Mouse (Mus musculus) heart, postnatal 0 days (tissue): Measurements from ENCODE around the gene Adgrg5.

ENCODE experiments used
- CTCF ChIP-seq: IDR thresholded peaks from 2 replicates; pipeline ENCODE4 v1.5.1; 2016; ENCODE audit warnings: antibody characterized with exemption, control low read depth, low read depth
- EP300 ChIP-seq: IDR thresholded peaks from 2 replicates; pipeline ENCODE4 v1.6.1; 2016; ENCODE audit warnings: antibody characterized with exemption, low read depth

DNA sequence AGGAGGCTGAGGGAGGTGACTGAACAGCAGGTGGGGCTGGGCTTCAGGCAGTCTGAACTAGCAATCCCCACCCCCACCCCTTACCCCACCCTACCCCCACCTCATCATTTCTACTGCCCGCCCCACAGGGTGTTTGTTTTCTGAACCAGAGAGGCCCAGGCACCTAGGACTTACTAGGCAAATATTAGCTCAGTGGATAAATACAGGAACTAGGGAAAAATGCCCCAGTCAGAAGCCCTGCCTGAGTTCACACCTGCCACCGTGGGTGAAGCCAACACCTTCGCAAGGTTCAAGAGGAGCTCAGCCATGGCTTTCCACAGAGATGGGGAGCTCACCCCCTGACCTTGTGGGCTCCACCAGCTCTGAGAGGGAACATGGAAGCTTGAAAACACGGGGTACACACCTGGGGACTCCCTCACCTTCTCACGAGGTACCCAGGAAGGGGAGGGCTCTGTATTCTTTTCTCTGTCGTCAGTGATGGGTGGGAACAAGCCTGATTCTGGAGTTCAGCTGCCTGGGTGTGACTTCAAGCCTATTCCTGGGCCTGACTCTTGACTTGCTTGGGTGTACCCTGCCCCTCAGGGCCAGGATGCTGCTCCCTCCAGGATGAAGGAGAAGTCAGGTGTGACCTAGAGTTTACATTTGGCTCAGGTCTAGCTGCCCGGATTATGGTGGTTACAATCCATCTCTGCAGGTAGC, 51.1 kb downstream of the Adgrg5 start, which contains the start of gene Adgrg1:
- no peak for TF ChIP-seq CTCF
- no peak for TF ChIP-seq EP300
